Mouse (Mus musculus) CD4-positive naive resting alpha-beta T cell, adult 76 days (primary cell): ENCODE data around the gene Peg12. TPM values are rescaled to one million over a fixed set of nuclear protein-coding genes. Genes with fewer than 3 reads are reported as not detected.

Experiments used
- total RNA-seq: library from RNA; stranded (reverse); gene quantifications from one replicate; pipeline ENCODE4 v1.2.4, GENCODE M21; 2023

The Peg12 gene
- 0.21 TPM for total RNA-seq

GRCm38 (mm10) chr7:62463878-62464755 lies at the start of gene Peg12:
TSS of gene Peg12 (minus strand) at chr7:62464510.

GRCm38 (mm10) chr7:62419493-62420360 lies 44.6 kb downstream of the Peg12 start, which contains the start of gene Mkrn3:
TSS of gene Mkrn3 (minus strand) at chr7:62420139.

Other genes with a start within 250 kb of the Peg12 start
- gene Ndn, start 117.9 kb downstream of the Peg12 start, total RNA-seq = not detected
- gene Magel2, start 87.5 kb downstream of the Peg12 start, total RNA-seq = not detected
- not detected for gene Mkrn3, start 44.4 kb downstream of the Peg12 start, total RNA-seq